Mouse (Mus musculus): ENCODE results near the gene Mast1. TPM values are rescaled to one million over a fixed set of nuclear protein-coding genes. Genes with fewer than 3 reads are reported as not detected.

Mast1 gene
- 9.3 and 21.9 TPM in 2 replicates for polyA plus RNA-seq (2021; fragmentation: Nextera tagmentation)
- long read RNA-seq, experiment 1, full-length matches to known transcripts: 19 of 77 reads
- long read RNA-seq, experiment 1, partial matches to known transcripts: 36 of 77 reads
- long read RNA-seq, experiment 1, other reads (novel, unspliced or antisense): 22 of 77 reads
- long read RNA-seq, experiment 2, partial matches to known transcripts: 3 of 10 reads
- long read RNA-seq, experiment 2, other reads (novel, unspliced or antisense): 7 of 10 reads

DNA sequence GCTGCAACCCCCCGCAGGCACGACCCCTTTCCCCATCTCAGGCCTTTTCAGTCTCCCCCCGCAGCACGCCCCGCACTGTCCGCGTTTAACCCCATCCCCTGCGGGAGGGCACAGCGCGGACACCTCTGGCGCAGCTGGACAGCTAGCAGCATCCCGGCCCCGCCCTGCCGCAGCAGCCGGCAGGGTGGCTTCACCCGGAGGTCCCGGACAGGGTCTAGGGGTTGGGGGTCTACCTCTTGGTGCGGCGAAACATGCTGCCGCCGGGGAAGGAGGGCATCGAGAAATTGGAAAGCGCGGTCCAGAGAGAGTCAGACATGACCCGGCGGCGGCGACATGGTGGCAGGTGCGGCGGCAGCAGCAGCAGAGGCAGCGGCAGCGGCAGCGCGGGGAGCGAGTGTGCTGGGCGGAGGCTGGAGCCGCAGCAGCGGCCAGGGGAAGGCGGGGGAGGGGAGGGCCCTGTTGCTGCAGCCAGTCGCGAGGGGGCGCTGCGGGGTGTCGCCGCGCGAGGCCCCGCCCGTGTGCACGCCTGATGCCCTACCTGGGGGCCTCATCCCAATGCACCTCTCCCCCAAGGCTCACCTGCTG lies at the start of gene Mast1:
Gene Mast1, minus strand, starts transcription at position 398 of the 585 bp plus-strand sequence.

DNA sequence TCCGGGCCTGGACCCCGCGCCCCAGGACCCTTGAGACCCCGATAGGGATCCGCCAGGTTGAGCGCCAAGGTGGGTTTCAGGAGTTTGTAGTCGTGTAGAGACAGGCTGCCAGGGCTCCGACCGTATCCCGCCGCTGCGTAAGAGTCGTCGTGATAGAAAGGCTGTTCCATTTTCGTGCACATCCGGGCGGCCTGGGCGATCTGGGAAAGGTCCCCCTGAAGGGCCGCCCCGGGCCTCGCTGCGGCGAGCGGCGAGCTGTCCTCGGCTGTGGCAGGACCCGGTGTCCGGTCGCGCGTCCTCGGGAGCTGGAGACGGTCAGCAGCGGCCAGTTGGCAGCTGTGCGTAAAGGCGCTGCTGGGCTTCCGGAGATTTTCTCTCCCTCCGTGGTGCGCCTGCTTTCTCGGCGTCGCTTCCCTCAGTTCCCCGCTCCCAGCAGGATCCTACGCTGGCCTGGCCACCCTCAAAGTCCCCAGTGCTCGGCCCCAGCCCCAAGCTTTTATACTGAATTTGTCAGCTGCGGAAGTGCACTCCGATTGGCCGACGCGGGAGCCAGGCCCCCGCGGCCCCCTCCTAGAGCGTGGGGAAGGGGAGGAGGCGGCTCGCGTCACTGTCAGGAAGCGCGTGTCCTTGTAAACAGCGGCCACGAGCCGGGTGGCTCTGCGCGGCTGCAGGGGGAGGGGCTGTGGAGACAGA lies 41.2 kb upstream of the Mast1 start, which contains the start of gene Junb:
Gene Junb, minus strand, starts transcription at position 471 of the 693 bp plus-strand sequence.

DNA sequence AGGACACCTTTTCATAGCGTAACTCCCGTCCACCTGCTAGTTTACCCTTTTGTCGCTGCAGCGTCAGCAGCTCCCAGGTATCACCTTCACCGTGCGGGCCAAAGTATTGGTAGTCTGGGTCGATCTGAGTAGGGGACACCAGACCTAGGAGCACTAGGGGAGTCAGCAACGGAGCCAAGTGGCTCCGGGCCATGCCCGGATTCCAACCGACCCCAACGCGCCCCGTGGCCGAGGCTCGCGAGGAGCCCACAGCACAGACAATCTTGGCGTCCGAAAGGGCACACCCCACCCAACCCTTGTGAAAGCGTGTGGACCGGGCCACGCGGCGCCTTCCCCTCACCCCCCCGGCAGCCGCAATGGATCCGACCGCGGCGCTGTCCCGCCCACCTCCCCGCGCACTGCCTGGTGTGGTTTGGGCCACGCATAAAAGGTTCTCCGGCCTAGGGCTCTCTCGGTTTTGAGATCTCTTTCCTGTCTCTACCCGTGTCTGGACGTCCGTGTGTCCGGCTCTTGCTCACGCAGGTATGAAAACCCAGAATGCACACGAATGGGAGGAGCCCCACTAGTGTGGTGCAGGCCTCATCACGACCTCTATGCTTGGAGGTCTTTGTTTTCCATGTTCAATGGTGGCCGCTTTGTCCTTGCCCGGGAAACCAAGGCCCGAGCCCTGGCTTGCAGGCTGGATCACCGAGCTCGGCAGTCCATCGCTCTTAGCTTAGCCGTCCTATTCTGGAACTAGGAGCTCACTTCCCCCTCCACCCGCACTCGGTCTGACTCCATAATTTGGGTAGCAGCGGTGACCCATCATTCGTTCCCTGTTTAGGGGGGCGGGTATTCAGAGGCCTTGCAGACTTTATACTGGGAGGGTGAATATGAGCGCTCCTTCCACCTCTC lies 32.3 kb upstream of the Mast1 start, which contains the start of the genes Gm49661, Prdx2 and Rnaseh2a:
Gene Gm49661, minus strand, starts transcription at position 193 of the 894 bp plus-strand sequence.
Gene Prdx2, plus strand, starts transcription at position 347 of the 894 bp plus-strand sequence.
Gene Rnaseh2a, minus strand, starts transcription at position 527 of the 894 bp plus-strand sequence.

DNA sequence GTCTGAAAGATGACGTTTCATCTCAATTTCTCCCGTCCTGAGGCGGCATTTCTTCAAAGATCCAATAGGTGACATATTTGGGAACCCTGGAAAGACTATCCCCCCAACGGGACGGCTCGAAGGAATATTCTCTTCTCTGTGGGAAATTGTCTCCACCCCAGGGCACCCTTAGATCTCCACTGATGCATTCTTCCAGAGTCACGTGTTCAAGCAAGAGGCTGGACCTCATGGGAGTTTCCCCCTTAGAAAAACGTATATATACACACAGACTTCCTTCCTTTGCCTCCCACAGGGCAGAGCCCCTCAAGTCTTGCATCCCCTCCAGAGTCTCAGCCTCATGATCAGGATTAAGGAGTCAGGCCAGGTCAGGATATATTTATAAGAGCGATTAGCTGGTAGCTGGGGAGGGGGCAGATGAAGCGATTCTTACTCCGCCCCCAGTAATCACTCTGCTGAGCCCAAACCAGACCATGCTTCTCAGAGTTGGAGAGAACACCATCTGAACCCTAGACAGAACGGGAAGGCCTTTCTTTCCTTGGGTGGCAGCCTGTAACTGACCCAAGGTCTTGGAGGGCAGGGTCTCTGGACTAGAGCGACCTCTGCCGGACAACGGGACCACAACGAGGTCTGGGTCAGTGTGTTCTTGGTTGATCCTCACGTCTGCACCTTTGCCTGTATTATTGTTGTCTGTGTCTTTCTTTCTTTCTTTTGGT lies 9.5 kb upstream of the Mast1 start, which contains the start of gene Rtbdn:
Gene Rtbdn, plus strand, starts transcription at position 464 of the 713 bp plus-strand sequence.

DNA sequence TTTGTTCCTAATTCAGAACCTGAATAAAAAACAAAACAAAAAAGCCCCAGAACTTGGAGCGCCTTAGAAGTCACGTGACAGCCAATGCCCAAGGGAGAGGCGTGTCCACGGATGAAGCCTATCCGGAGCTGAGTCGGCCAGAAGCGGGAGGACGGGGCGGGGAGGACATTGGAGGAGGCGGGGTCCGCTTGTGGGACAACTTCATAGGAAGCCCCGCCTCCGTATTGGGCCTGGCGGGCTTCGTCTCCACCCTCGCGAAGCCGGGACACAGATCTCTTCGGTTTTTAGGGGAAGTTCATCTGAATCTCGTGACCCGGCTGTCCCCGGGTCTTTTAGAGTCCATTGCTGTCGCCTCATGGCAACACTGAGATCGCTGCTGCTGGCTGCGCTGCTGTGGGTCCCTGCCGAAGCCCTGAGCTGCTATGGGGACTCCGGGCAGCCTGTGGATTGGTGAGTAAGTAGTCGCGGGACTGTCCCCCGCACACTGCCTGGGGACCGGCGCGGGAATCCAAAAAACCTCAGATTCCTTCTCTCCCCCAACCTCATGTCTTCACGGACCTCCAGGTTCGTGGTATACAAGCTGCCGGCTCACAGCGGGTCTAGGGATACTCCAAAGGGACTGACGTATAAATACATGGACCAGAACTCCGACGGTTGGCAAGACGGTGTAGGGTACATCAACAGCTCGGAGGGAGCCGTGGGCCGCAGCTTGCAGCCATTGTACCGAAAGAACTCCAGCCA lies 28.6 kb downstream of the Mast1 start, which contains the start of gene Dnase2a:
Gene Dnase2a, plus strand, starts transcription at position 140 of the 741 bp plus-strand sequence.

DNA sequence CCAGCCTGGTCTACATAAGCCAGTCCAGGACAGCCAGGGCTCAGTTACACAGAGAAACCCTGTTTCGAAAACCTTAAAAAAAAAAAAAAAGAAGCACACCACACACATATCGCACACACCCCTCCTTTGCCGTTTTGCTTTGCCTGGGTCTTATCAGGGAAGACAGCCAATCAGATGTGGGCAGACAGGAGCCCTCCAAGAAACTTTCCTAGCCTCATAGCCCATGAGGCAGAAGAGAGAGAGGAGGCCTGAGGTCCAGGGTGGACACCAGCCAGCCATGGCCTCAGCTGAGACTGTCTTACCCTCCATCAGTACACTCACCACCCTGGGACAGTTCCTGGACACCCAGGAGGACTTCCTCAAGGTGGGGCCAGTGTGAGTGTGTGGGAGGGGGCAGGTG lies 35.4 kb downstream of the Mast1 start, which contains the start of gene Klf1:
Gene Klf1, plus strand, starts transcription at position 177 of the 400 bp plus-strand sequence.

DNA sequence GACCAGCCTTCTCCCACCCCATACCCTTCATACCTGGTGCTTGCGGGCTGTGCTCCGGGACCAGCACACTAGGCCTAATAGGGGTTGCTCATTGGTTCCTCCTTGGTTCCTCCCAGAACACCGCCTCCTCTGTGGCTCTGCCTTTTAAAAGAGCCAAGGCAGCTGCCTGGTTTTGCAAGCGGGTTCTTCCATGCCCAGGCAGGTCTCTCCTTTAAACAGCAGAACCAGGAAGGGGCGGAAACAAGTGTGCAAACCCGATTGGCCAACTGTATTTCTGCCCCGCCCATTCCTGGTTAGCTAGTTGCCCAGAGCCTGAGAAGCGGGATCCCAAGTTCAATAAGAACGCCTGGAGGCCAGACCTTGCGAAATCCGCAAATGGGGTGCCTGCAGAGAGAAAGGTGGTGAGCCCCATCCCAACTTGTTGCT lies 43.4 kb downstream of the Mast1 start, which contains the start of gene Gcdh:
Gene Gcdh, minus strand, starts transcription at position 213 of the 426 bp plus-strand sequence.

DNA sequence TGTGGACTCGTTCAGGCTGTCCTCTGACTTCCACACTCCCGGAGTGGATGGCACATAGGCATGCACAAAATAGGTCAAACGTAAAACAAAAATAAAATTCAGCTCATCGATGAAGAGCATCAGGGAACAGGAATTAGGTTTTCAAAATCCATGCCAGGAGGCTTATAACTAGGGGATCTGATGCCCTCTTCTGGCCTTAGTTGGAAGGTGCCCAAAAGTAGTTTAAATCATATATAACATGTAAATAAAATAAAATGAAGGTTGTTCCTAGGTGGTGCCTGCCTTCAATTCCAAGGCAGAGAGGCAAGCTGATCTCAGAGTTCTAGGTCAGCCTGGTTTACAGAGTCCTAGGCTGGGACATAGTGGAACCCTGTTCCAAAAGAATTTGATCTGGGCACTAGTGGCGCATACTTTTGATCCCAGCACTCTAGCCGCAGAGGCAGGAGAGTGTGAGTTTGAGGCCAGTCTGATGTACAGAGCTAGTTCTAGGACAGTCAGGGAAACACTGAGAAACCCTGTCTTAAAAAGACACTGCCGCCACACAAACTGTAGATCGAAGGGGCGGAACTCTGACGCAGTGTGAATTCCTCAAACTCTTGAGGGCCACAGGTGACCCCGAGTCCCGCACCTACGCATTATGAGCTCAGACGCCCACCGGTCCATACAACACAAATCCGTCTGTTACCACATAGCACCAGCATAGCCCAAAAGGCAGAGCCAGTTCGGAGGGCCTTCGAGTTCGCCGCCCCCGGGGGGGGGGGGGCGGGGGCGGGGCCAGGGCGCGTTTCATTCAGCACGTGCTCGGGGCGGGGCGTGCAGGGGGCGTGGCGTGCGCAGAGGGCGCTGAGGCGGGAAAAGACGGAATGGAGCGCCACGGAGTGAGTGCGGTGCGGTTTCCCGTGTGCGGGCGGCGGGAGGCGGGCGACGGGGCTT lies 65.5 kb downstream of the Mast1 start, which contains the start of gene Syce2:
Gene Syce2, plus strand, starts transcription at position 736 of the 933 bp plus-strand sequence.

Other genes with a start within 250 kb of the Mast1 start
- 5.9 and 11.7 TPM in 2 replicates for gene Nacc1, start 249.5 kb downstream of the Mast1 start, polyA plus RNA-seq (2021; fragmentation: Nextera tagmentation)
- 2.2 and 2.4 TPM in 2 replicates for gene Lyl1, start 235.9 kb downstream of the Mast1 start, polyA plus RNA-seq (2021; fragmentation: Nextera tagmentation)
- gene G430095P16Rik, start 214.4 kb downstream of the Mast1 start, polyA plus RNA-seq (2021; fragmentation: Nextera tagmentation): 0.23 TPM in 1 of 2 replicates, not detected in the other
- 137 and 163 TPM in 2 replicates for gene Nfix, start 137.0 kb downstream of the Mast1 start, polyA plus RNA-seq (2021; fragmentation: Nextera tagmentation)
- gene Dand5, start 114.5 kb downstream of the Mast1 start, polyA plus RNA-seq (2021; fragmentation: Nextera tagmentation): 19.8 and 22.2 TPM in 2 replicates
- 46.3 and 55.1 TPM in 2 replicates for gene Gadd45gip1, start 105.8 kb downstream of the Mast1 start, polyA plus RNA-seq (2021; fragmentation: Nextera tagmentation)
- gene Rad23a, start 96.7 kb downstream of the Mast1 start, polyA plus RNA-seq (2021; fragmentation: Nextera tagmentation): 149 and 190 TPM in 2 replicates
- 138 and 151 TPM in 2 replicates for gene Calr, start 90.4 kb downstream of the Mast1 start, polyA plus RNA-seq (2021; fragmentation: Nextera tagmentation)
- 20.6 and 22.2 TPM in 2 replicates for gene Farsa, start 80.4 kb downstream of the Mast1 start, polyA plus RNA-seq (2021; fragmentation: Nextera tagmentation)
- 7.5 and 8.4 TPM in 2 replicates for gene Syce2, start 65.2 kb downstream of the Mast1 start, polyA plus RNA-seq (2021; fragmentation: Nextera tagmentation)
- 19.7 and 26.0 TPM in 2 replicates for gene Gcdh, start 43.4 kb downstream of the Mast1 start, polyA plus RNA-seq (2021; fragmentation: Nextera tagmentation)
- gene Klf1, start 35.4 kb downstream of the Mast1 start, polyA plus RNA-seq (2021; fragmentation: Nextera tagmentation): 0.12 and 0.31 TPM in 2 replicates
- 4.7 and 4.8 TPM in 2 replicates for gene Dnase2a, start 28.8 kb downstream of the Mast1 start, polyA plus RNA-seq (2021; fragmentation: Nextera tagmentation)
- gene Rtbdn, start 9.6 kb upstream of the Mast1 start, polyA plus RNA-seq (2021; fragmentation: Nextera tagmentation): 0.22 and 0.26 TPM in 2 replicates
- not detected in 2 replicates for gene Gm49661, start 32.1 kb upstream of the Mast1 start, polyA plus RNA-seq (2021; fragmentation: Nextera tagmentation)
- 606 and 755 TPM in 2 replicates for gene Prdx2, start 32.2 kb upstream of the Mast1 start, polyA plus RNA-seq (2021; fragmentation: Nextera tagmentation)
- 49.5 and 54.5 TPM in 2 replicates for gene Rnaseh2a, start 32.4 kb upstream of the Mast1 start, polyA plus RNA-seq (2021; fragmentation: Nextera tagmentation)
- gene Junb, start 41.4 kb upstream of the Mast1 start, polyA plus RNA-seq (2021; fragmentation: Nextera tagmentation): 127 and 330 TPM in 2 replicates
- 4.2 and 6.7 TPM in 2 replicates for gene Hook2, start 53.2 kb upstream of the Mast1 start, polyA plus RNA-seq (2021; fragmentation: Nextera tagmentation)
- gene Best2, start 77.2 kb upstream of the Mast1 start, polyA plus RNA-seq (2021; fragmentation: Nextera tagmentation): not detected in 2 replicates
- gene Asna1, start 87.9 kb upstream of the Mast1 start, polyA plus RNA-seq (2021; fragmentation: Nextera tagmentation): 30.3 and 93.5 TPM in 2 replicates
- 31.7 and 158 TPM in 2 replicates for gene Trir, start 89.5 kb upstream of the Mast1 start, polyA plus RNA-seq (2021; fragmentation: Nextera tagmentation)
- 25.2 and 34.4 TPM in 2 replicates for gene Tnpo2, start 99.6 kb upstream of the Mast1 start, polyA plus RNA-seq (2021; fragmentation: Nextera tagmentation)
- gene Fbxw9, start 122.7 kb upstream of the Mast1 start, polyA plus RNA-seq (2021; fragmentation: Nextera tagmentation): 12.5 and 21.0 TPM in 2 replicates
- gene Gm5741, start 130.6 kb upstream of the Mast1 start, polyA plus RNA-seq (2021; fragmentation: Nextera tagmentation): not detected in 2 replicates
- 72.9 and 74.5 TPM in 2 replicates for gene Dhps, start 134.4 kb upstream of the Mast1 start, polyA plus RNA-seq (2021; fragmentation: Nextera tagmentation)
- gene Wdr83os, start 143.4 kb upstream of the Mast1 start, polyA plus RNA-seq (2021; fragmentation: Nextera tagmentation): 114 and 122 TPM in 2 replicates
- gene Wdr83, start 143.9 kb upstream of the Mast1 start, polyA plus RNA-seq (2021; fragmentation: Nextera tagmentation): 30.0 and 38.6 TPM in 2 replicates
- gene Man2b1, start 145.9 kb upstream of the Mast1 start, polyA plus RNA-seq (2021; fragmentation: Nextera tagmentation): 13.9 and 19.1 TPM in 2 replicates
- 1.3 and 1.7 TPM in 2 replicates for gene Zfp791, start 185.7 kb upstream of the Mast1 start, polyA plus RNA-seq (2021; fragmentation: Nextera tagmentation)
- gene Cks1brt, start 214.6 kb upstream of the Mast1 start, polyA plus RNA-seq (2021; fragmentation: Nextera tagmentation): not detected in 2 replicates

Data from left cerebral cortex, adult 6 months (tissue).